Mouse (Mus musculus) heart, embryonic 16.5 days (tissue): ENCODE measurements at regions not wholly inside any gene's neighbourhood (a gene's known extent, or its start where the extent isn't known, plus 50 kb on each side); places are given as distances from the start of the nearest gene placed in this dataset.

Experiments used
- ATAC-seq: fragments of 200-750 bp; cut with Nextera tagmentation; replicated peaks from 2 replicates; pipeline ENCODE4 v1.8.0; 2017; ENCODE audit warnings: moderate number of reproducible peaks; ENCODE audit not compliant: insufficient read depth, low FRiP score; ENCODE audit errors: extremely low read depth
- H3K27ac ChIP-seq: fragments of 300-500 bp; sonication (generic); 2 replicates; pipeline ENCODE4 v1.5.1; 2014; ENCODE audit warnings: mild to moderate bottlenecking, low read length, control low read depth, moderate library complexity
- H3K27me3 ChIP-seq: fragments of 300-500 bp; sonication (generic); 2 replicates; pipeline ENCODE4 v1.6.1; 2014; ENCODE audit warnings: low read length, mixed read lengths; ENCODE audit not compliant: control insufficient read depth, insufficient read depth
- H3K36me3 ChIP-seq: fragments of 300-500 bp; sonication (generic); 2 replicates; pipeline ENCODE4 v1.6.1; 2014; ENCODE audit not compliant: control insufficient read depth, insufficient read depth
- H3K4me1 ChIP-seq: fragments of 300-500 bp; sonication (generic); 2 replicates; pipeline ENCODE4 v1.6.1; 2014; ENCODE audit warnings: low read length, mixed read lengths; ENCODE audit not compliant: control insufficient read depth, insufficient read depth
- H3K4me2 ChIP-seq: fragments of 300-500 bp; sonication (generic); 2 replicates; pipeline ENCODE4 v1.6.1; 2014; ENCODE audit warnings: low read depth, mild to moderate bottlenecking, control low read depth, low read length
- H3K4me3 ChIP-seq: fragments of 300-500 bp; sonication (generic); 2 replicates; pipeline ENCODE4 v1.5.1; 2014; ENCODE audit warnings: mild to moderate bottlenecking, control low read depth, low read length
- H3K9ac ChIP-seq: fragments of 300-500 bp; sonication (generic); 2 replicates; pipeline ENCODE4 v1.6.1; 2014; ENCODE audit warnings: low read length, control low read depth
- H3K9me3 ChIP-seq: fragments of 300-500 bp; sonication (generic); replicated peaks from 2 replicates; pipeline ENCODE4 v1.6.1; 2016; ENCODE audit warnings: low read length; ENCODE audit not compliant: control insufficient read depth
- WGBS: fragments of 180-500 bp; shearing (Covaris S2); extraction: QIAGEN DNeasy Blood & Tissue Kit; methylation state at CpG from one replicate; pipeline ENCODE4 v1.1.7; 2014; 5-methylcytosine and 5-hydroxymethylcytosine counted together

DNA sequence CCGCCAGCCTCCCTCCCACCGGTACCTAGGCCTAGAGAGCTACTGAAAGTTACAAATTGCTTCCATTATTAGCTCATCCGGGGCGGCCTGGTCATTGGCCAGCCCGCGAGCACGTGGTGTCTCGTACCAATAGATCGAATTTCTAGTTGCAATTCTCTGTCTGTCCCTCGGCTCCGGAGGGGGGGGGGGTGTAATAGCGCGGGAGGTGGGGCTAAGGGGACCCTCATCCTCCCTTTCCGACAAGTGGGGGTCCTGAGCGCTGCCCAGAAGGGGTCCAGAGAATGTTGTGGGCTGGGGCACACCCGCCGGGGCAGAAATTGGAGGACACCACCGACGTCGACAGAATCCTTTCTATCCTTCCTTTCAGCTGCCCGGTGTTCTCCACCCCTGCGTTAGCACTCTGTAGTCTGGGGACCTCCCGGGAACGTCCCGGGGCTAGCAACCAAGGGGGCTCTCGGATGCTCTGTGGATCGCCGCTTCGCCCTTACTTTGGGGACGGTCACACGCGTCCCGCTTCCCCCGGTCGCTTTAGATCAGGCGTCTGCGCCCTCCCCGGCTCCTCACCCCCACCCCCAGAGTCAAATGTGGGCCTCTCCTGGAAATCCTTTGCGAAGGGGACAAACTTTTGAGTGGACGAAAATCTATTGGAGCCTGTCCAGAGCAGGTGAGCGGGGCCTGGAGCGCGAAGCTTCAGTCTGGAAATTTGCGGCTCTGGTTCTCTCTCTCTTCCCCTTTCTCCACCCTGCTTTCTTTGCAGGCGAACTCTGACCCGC, 64.6 kb downstream of the Smug1 start:
- Histone ChIP-seq H3K27ac (no peak overlapping the region), H3K9ac (0 out of 2 replicates have a peak overlapping the region, but pooled peaks have one; percentile 17), H3K27me3 (peaks cover 95% of the 10 kb centered on the region), H3K36me3 (no peaks in the 10 kb centered on the region), H3K4me2 (peak overlapping the region; percentile 71), H3K9me3 (no peaks in the 10 kb centered on the region), H3K4me1 (peaks cover 7% of the 10 kb centered on the region), H3K4me3 (peak overlapping the region; percentile 51)
- 1% methylated on average over 46 of the region's 46 CpGs for WGBS
- ATAC-seq, result no peak

DNA sequence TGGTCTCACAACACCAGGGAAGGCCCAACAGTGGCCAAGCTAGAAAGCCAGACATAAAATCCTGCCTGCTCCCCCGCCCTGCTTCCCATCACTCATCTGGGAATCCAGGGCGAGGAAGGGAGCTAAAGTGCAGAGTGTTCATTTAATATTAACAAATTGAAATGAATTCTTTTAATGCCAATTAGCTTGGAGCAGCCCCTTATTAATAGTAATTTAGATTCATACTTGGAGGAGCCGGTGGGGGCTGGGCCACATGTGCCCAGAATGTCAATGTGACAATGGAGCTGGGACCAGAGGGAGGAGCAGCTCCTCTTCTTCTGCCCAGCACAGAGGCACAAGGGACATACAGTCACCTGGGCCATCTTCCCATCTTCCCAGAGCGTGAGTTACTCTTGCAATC, 66.8 kb downstream of the Smug1 start:
- H3K4me3 ChIP-seq, result no peak overlapping the region
- no peak for ATAC-seq
- 62% methylated on average over 4 of the region's 4 CpGs for WGBS
- H3K4me1 ChIP-seq, result peaks cover 7% of the 10 kb centered on the region
- H3K9ac ChIP-seq, result no peak overlapping the region
- H3K27me3 ChIP-seq, result peaks cover 95% of the 10 kb centered on the region
- H3K27ac ChIP-seq, result no peak overlapping the region
- H3K9me3 ChIP-seq, result no peaks in the 10 kb centered on the region
- no peak overlapping the region for H3K4me2 ChIP-seq
- no peaks in the 10 kb centered on the region for H3K36me3 ChIP-seq

DNA sequence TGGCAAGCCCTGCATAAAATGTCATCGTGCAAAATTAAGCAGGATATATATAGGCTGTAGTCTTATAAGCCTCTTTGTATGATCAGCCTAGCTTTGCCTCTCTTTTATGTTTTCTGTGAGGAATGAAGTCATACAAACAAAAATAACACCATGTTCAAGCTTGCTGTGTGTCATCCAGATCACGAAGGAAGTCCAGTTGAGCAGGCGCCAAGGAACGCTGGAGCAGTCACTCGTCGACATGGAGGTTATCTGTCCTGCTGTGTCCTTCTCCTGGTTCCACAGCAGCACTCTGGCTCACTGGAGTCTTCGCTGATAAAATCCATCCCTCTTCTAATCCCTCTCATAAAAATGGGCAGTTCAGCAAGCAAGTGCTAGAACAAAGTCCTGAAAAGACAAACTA, 72.4 kb downstream of the Smug1 start:
- ATAC-seq, result no peak
- Histone ChIP-seq H3K27ac (no peak overlapping the region), H3K27me3 (peaks cover 77% of the 10 kb centered on the region)

DNA sequence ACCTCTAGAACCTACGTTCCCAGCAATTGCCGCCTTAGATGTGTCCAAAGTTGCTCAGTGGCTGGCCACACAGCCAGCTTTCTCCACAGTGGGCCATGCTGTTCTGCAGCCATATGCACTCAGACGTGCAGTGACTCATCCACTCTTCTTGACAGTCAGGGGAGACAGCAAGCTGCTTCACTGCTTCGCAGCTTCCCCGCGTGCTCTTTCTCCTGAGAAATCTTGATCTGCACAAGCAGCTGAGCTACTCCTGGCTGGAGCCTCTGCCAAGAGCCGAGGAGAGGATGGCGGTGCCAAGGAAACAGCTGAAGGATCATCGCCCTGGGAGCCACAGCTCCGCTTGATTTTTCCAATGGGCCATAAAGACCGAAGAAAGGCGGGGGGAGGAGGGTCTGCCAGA, 73.2 kb downstream of the Smug1 start:
- H3K4me3 ChIP-seq, result no peak overlapping the region
- ATAC-seq, result no peak
- H3K36me3 ChIP-seq, result no peaks in the 10 kb centered on the region
- no peaks in the 10 kb centered on the region for H3K4me1 ChIP-seq
- H3K4me2 ChIP-seq, result no peak overlapping the region
- no peaks in the 10 kb centered on the region for H3K9me3 ChIP-seq
- H3K27ac ChIP-seq, result no peak overlapping the region
- 60% methylated on average over 12 of the region's 12 CpGs for WGBS
- H3K27me3 ChIP-seq, result peaks cover 77% of the 10 kb centered on the region
- H3K9ac ChIP-seq, result no peak overlapping the region

More for the DNA sequence above, 72.4 kb downstream of the Smug1 start:
- Histone ChIP-seq H3K4me1 (no peaks in the 10 kb centered on the region), H3K36me3 (no peaks in the 10 kb centered on the region), H3K4me2 (no peak overlapping the region), H3K4me3 (no peak overlapping the region), H3K9ac (no peak overlapping the region), H3K9me3 (no peaks in the 10 kb centered on the region)
- WGBS, result 27% methylated on average over 7 of the region's 7 CpGs

DNA sequence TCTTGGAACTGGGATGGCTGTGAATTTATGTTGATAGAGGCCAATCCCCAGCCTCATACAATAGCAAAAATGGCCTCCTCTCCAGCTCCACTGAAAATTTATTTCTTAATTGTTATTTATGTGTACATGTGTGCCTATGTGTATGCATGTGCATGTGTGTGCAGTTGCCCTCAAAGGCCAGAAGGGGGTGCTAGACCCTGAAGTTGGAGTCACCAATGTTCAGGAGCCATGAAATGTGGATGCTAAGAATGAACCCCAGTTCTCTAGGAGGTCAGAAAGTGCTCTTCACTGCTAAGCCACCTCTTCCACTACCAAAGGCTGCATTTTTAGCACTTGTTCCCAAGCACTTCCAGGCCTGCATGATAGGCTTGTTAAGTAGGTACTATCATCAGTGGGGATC, 73.8 kb downstream of the Hoxc4 start:
- Histone ChIP-seq H3K9me3 (no peaks in the 10 kb centered on the region), H3K36me3 (no peaks in the 10 kb centered on the region), H3K9ac (no peak overlapping the region), H3K27me3 (peaks cover 75% of the 10 kb centered on the region), H3K4me2 (no peak overlapping the region), H3K4me1 (peaks cover under 1% of the 10 kb centered on the region), H3K27ac (no peak overlapping the region), H3K4me3 (no peak overlapping the region)
- ATAC-seq, result no peak

DNA sequence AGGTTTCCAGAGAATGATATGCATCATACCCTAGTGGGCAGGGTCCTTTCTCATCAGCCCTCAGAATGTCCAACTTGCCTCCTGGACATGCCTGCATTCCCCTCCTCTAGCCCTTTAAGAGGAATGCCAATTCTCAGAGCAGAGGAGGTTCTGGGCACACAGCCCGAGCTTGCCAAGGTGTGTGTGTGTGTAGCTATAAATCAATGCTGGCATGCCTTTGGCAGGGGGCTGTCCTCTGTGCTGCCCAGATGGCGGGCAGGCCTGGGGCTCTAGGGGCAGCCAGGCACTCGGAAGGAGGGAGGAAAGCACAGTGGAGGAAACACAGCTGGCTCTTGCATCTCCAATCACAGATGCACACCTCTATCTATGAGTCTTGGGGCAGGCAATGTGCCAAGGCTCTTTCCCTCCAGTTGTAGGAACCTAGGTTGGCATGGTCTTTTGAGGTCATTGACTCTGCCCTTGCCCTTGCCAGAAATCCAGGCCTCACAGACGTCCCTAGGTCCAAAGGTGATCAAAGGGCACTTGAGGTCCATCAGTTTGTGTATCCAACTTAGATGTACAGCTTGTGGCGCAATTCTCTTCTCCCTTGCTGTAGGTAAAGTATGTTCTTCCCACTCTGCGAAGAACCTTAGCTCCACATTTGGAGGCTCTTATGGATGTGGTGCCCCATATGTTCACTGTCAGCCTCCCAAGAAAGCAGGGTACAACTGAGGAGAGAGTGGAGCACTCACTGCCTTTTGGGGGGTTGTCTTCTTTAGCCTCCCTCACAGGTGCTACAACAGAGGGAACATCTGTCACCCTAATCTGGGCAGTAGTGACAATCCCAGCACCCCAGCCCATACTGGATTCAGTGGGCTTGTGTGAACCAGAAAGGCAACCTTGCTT, 71.8 kb downstream of the Hoxc4 start:
- Histone ChIP-seq H3K4me2 (no peak overlapping the region), H3K4me3 (no peak overlapping the region), H3K4me1 (peaks cover 14% of the 10 kb centered on the region), H3K27ac (no peak overlapping the region), H3K36me3 (no peaks in the 10 kb centered on the region), H3K27me3 (peaks cover 76% of the 10 kb centered on the region), H3K9ac (no peak overlapping the region), H3K9me3 (no peaks in the 10 kb centered on the region)
- ATAC-seq, result no peak
- 45% methylated on average over 6 of the region's 6 CpGs for WGBS

DNA sequence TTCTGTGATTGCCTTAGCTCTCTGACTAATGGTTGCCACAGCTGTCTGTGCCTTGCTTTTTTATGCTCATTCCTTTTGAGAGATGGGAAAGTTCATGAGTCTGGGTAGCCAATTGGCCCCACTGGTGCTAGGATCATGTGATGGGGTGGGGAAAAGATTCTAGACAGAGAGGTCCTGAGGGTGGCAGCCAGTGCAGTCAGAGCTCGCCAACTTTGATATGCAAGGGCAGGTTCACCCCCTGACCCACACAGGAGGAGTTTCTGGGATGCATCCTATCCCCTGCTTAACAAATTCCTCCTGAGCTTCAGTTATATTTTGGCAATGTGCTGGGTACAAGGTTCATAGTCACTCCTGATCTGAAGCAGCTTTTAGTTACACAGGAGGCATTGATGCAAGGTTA, 71.1 kb downstream of the Hoxc4 start:
- no peak overlapping the region for H3K4me2 ChIP-seq
- peaks cover 14% of the 10 kb centered on the region for H3K4me1 ChIP-seq
- ATAC-seq, result no peak
- H3K9ac ChIP-seq, result no peak overlapping the region
- H3K4me3 ChIP-seq, result no peak overlapping the region
- H3K9me3 ChIP-seq, result no peaks in the 10 kb centered on the region
- H3K27me3 ChIP-seq, result peaks cover 76% of the 10 kb centered on the region
- 27% methylated on average over 1 of the region's 1 CpGs for WGBS
- H3K36me3 ChIP-seq, result no peaks in the 10 kb centered on the region
- no peak overlapping the region for H3K27ac ChIP-seq

DNA sequence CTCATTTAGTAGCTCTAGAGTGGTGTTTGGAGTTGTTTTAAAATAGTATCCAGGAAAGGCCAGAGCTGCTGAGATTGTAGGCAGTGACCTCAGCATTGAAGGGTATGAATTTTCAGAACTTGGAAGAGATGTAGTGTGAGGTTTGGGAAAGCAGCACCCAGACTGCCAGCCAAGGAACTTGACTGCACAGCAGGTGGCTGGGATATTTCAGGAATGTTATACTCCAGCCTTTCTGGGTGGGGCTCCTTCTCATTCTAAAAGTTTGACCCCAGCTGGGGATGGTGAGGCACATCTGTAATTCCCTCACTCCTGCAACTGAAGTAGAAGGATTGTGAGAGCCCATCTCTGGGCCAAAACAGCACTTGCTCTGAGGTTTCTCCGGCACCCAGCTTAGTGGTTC, 70.7 kb downstream of the Hoxc4 start:
- ATAC-seq, result no peak
- Histone ChIP-seq H3K27me3 (peaks cover 77% of the 10 kb centered on the region), H3K27ac (no peak overlapping the region), H3K4me3 (no peak overlapping the region), H3K4me2 (no peak overlapping the region), H3K4me1 (peaks cover 14% of the 10 kb centered on the region), H3K36me3 (no peaks in the 10 kb centered on the region), H3K9me3 (no peaks in the 10 kb centered on the region), H3K9ac (no peak overlapping the region)
- 68% methylated on average over 1 of the region's 1 CpGs for WGBS

DNA sequence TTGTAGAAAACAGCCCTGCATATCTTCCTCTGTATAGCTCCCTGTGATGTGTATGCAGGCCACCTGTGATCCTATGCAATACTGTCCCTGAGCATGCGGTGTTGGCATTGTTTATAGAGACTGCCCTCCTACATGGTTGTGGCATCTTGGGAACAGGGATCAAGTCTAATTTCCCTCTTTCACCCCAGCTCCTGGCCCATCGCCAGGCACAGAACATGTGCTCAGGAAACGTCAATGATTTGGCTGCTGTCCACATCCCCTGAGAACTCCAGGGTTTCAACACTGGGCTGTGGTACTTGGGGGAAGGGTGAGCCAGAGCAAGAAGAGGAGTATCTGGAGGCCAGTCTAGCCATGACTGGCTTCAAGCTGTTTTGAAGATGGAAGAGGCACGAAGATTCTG, 68.5 kb downstream of the Hoxc4 start:
- H3K9ac ChIP-seq, result no peak overlapping the region
- peaks cover 93% of the 10 kb centered on the region for H3K27me3 ChIP-seq
- ATAC-seq, result 0 out of 2 replicates have a peak, but pooled peaks have one; percentile 52
- H3K4me2 ChIP-seq, result no peak overlapping the region
- H3K4me1 ChIP-seq, result peaks cover 14% of the 10 kb centered on the region
- H3K4me3 ChIP-seq, result no peak overlapping the region
- no peaks in the 10 kb centered on the region for H3K9me3 ChIP-seq
- 20% methylated on average over 4 of the region's 4 CpGs for WGBS
- H3K36me3 ChIP-seq, result no peaks in the 10 kb centered on the region
- H3K27ac ChIP-seq, result no peak overlapping the region
